Mouse (Mus musculus): ENCODE results near the gene Zfp13. TPM values are rescaled to one million over a fixed set of nuclear protein-coding genes. Genes with fewer than 3 reads are reported as not detected.

Gene Zfp13
- total RNA-seq, 1 experiment = 19.9 TPM

DNA sequence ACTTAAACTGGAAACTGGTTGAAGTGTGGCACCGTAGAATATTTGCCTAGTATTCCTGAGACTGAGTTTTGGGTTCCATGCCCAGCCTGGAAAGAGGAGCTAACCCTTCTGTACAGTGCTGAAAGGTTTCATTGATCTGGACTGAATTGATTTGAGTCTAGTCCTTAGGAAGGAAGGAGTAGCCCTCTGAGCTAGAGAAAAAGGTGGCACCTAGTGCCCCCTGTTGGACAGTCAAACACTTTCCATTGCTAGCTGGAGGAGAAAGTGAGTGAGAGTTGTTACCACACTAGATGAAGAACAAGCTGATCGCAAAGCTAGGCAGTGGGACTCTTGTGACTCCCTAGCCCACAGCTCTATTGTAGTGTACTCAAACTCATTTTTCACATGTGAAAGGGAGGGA, 4.3 kb upstream of the Zfp13 start:
- TF ChIP-seq HCFC1 (IDR thresholded peaks at IDR 0.05; ENCODE audit: borderline replicate concordance, insufficient read depth, low read length) (no peak), ZC3H11A (IDR thresholded peaks at IDR 0.05; ENCODE audit: borderline replicate concordance, low read depth, low read length) (0 out of 2 replicates have a peak, but pooled peaks have one; percentile 19), ZNF384 (IDR thresholded peaks at IDR 0.05; ENCODE audit: low read depth, low read length) (0 out of 2 replicates have a peak, but pooled peaks have one; percentile 8)
- Histone ChIP-seq H3K4me3 (ENCODE audit: insufficient read depth in 1 of 2, low read depth in 1 of 2, low read length in 2 of 2, poor library complexity in 1 of 2, severe bottlenecking in 1 of 2) (peak overlapping the region; percentile 25 to 92; a peak in 3 of 4 replicates), H3K36me3 (ENCODE audit: control insufficient read depth, insufficient read depth, low read length, poor library complexity, severe bottlenecking) (peaks cover 34% of the 10 kb centered on the region), H3K9me3 (ENCODE audit: control insufficient read depth, insufficient read depth, low read depth, low read length) (no peaks in the 10 kb centered on the region), H3K4me1 (ENCODE audit: control insufficient read depth in 2 of 2, insufficient read depth in 2 of 2, low read length in 2 of 2, poor library complexity in 1 of 2) (peaks cover 7 to 9% of the 10 kb centered on the region in 2 experiments; a peak in 3 of 4 replicates), H3K27ac (ENCODE audit: insufficient read depth, low read depth, low read length, poor library complexity, severe bottlenecking) (peak overlapping the region; percentile 53; the same call in 1 of the 2 replicates), H3K9ac (ENCODE audit: insufficient read depth, low read depth, low read length, poor library complexity, severe bottlenecking) (peak overlapping the region; percentile 27; the same call in 1 of the 2 replicates)
- in situ Hi-C loops (cut with MboI; ENCODE audit: low sequenced_read_pairs in 2 of 2, unreplicated experiment in 2 of 2) = no loop called here
- peak; percentile 75 for DNase-seq (ENCODE audit: low read depth, low spot score)

GRCm38 (mm10) chr17:23603077-23603476, 3.8 kb upstream of the Zfp13 start:
- in situ Hi-C loops (cut with MboI; ENCODE audit: low sequenced_read_pairs in 2 of 2, unreplicated experiment in 2 of 2) = no loop called here

GRCm38 (mm10) chr17:23601836-23602585, 2.7 kb upstream of the Zfp13 start:
- H3K36me3 ChIP-seq (ENCODE audit: control insufficient read depth, insufficient read depth, low read length, poor library complexity, severe bottlenecking) = peaks cover 22% of the 10 kb centered on the region
- in situ Hi-C loops (cut with MboI; ENCODE audit: low sequenced_read_pairs in 2 of 2, unreplicated experiment in 2 of 2) = no loop called here
- peak overlapping the region; percentile 100 for H3K27ac ChIP-seq (ENCODE audit: insufficient read depth, low read depth, low read length, poor library complexity, severe bottlenecking)
- no peak for DNase-seq (ENCODE audit: low read depth, low spot score)
- peaks cover 9 to 11% of the 10 kb centered on the region in 2 experiments for H3K4me1 ChIP-seq (ENCODE audit: control insufficient read depth in 2 of 2, insufficient read depth in 2 of 2, low read length in 2 of 2, poor library complexity in 1 of 2)
- peak overlapping the region; percentile 81 to 92 for H3K4me3 ChIP-seq (ENCODE audit: insufficient read depth in 1 of 2, low read depth in 1 of 2, low read length in 2 of 2, poor library complexity in 1 of 2, severe bottlenecking in 1 of 2)
- TF ChIP-seq CHD2 (IDR thresholded peaks at IDR 0.05; ENCODE audit: low read depth, low read length) (no peak), ZNF384 (IDR thresholded peaks at IDR 0.05; ENCODE audit: low read depth, low read length) (no peak), MAFK (IDR thresholded peaks at IDR 0.05; ENCODE audit: insufficient read depth, low read depth, low read length) (no peak), HCFC1 (IDR thresholded peaks at IDR 0.05; ENCODE audit: borderline replicate concordance, insufficient read depth, low read length) (no peak), ZC3H11A (IDR thresholded peaks at IDR 0.05; ENCODE audit: borderline replicate concordance, low read depth, low read length) (no peak)
- H3K9me3 ChIP-seq (ENCODE audit: control insufficient read depth, insufficient read depth, low read depth, low read length) = no peaks in the 10 kb centered on the region
- peak overlapping the region; percentile 88 for H3K9ac ChIP-seq (ENCODE audit: insufficient read depth, low read depth, low read length, poor library complexity, severe bottlenecking)

More at GRCm38 (mm10) chr17:23603077-23603476, 3.8 kb upstream of the Zfp13 start:
- TF ChIP-seq MAFK (IDR thresholded peaks at IDR 0.05; ENCODE audit: insufficient read depth, low read depth, low read length) = no peak
- no peak for TF ChIP-seq HCFC1 (IDR thresholded peaks at IDR 0.05; ENCODE audit: borderline replicate concordance, insufficient read depth, low read length)
- no peak for TF ChIP-seq ZC3H11A (IDR thresholded peaks at IDR 0.05; ENCODE audit: borderline replicate concordance, low read depth, low read length)
- no peak for TF ChIP-seq CHD2 (IDR thresholded peaks at IDR 0.05; ENCODE audit: low read depth, low read length)
- TF ChIP-seq ZNF384 (IDR thresholded peaks at IDR 0.05; ENCODE audit: low read depth, low read length) = no peak
- Histone ChIP-seq H3K4me1 (ENCODE audit: control insufficient read depth in 2 of 2, insufficient read depth in 2 of 2, low read length in 2 of 2, poor library complexity in 1 of 2) (peaks cover 7 to 9% of the 10 kb centered on the region in 2 experiments; a peak in 3 of 4 replicates), H3K9me3 (ENCODE audit: control insufficient read depth, insufficient read depth, low read depth, low read length) (no peaks in the 10 kb centered on the region), H3K36me3 (ENCODE audit: control insufficient read depth, insufficient read depth, low read length, poor library complexity, severe bottlenecking) (peaks cover 31% of the 10 kb centered on the region), H3K4me3 (ENCODE audit: insufficient read depth in 1 of 2, low read depth in 1 of 2, low read length in 2 of 2, poor library complexity in 1 of 2, severe bottlenecking in 1 of 2) (peak overlapping the region; percentile 81 to 92), H3K27ac (ENCODE audit: insufficient read depth, low read depth, low read length, poor library complexity, severe bottlenecking) (peak overlapping the region; percentile 100; the same call in 1 of the 2 replicates), H3K9ac (ENCODE audit: insufficient read depth, low read depth, low read length, poor library complexity, severe bottlenecking) (peak overlapping the region; percentile 67; the same call in 1 of the 2 replicates)
- DNase-seq (ENCODE audit: low read depth, low spot score) = no peak

- TF ChIP-seq MAFK (IDR thresholded peaks at IDR 0.05; ENCODE audit: insufficient read depth, low read depth, low read length) = no peak
- TF ChIP-seq HCFC1 (IDR thresholded peaks at IDR 0.05; ENCODE audit: borderline replicate concordance, insufficient read depth, low read length) = 0 out of 2 replicates have a peak, but pooled peaks have one; percentile 44
- TF ChIP-seq CHD2 (IDR thresholded peaks at IDR 0.05; ENCODE audit: low read depth, low read length) = peak; percentile 33; the same call in 1 of the 2 replicates
- no peak for TF ChIP-seq ZC3H11A (IDR thresholded peaks at IDR 0.05; ENCODE audit: borderline replicate concordance, low read depth, low read length)
- TF ChIP-seq ZNF384 (IDR thresholded peaks at IDR 0.05; ENCODE audit: low read depth, low read length) = peak; percentile 96
- peak within 1 kb of the TSS; percentile 96 for H3K9ac ChIP-seq (ENCODE audit: insufficient read depth, low read depth, low read length, poor library complexity, severe bottlenecking)
- H3K4me1 ChIP-seq (ENCODE audit: control insufficient read depth in 2 of 2, insufficient read depth in 2 of 2, low read length in 2 of 2, poor library complexity in 1 of 2) = peaks cover 8 to 9% of the 10 kb centered on the region in 2 experiments
- in situ Hi-C loops (cut with MboI; ENCODE audit: low sequenced_read_pairs in 2 of 2, unreplicated experiment in 2 of 2) = no loop called here
- DNase-seq (ENCODE audit: low read depth, low spot score) = peak; percentile 84
- peak within 1 kb of the TSS; percentile 100 for H3K27ac ChIP-seq (ENCODE audit: insufficient read depth, low read depth, low read length, poor library complexity, severe bottlenecking)
- H3K4me3 ChIP-seq (ENCODE audit: insufficient read depth in 1 of 2, low read depth in 1 of 2, low read length in 2 of 2, poor library complexity in 1 of 2, severe bottlenecking in 1 of 2) = peak within 1 kb of the TSS; percentile 81 to 92
- no peaks in the 10 kb centered on the region for H3K9me3 ChIP-seq (ENCODE audit: control insufficient read depth, insufficient read depth, low read depth, low read length)
- H3K36me3 ChIP-seq (ENCODE audit: control insufficient read depth, insufficient read depth, low read length, poor library complexity, severe bottlenecking) = peaks cover 14% of the 10 kb centered on the region
Observed at GRCm38 (mm10) chr17:23600641-23601622, 1.6 kb upstream of the Zfp13 start, which contains the start of gene Zscan10. Gene Zscan10 (plus strand): TSS chr17:23600856.
